Mouse (Mus musculus): Measurements from ENCODE around the gene Dio2. TPM values are rescaled to one million over a fixed set of nuclear protein-coding genes. Genes with fewer than 3 reads are reported as not detected.

The Dio2 gene
- 0.57 and 0.63 TPM in 2 replicates for polyA plus RNA-seq (2016; fragmentation: Nextera tagmentation; extraction: Ambion mirVana)

GRCm38 (mm10) chr12:90738388-90739223 lies at the start of gene Dio2:
Gene Dio2 (minus strand): TSS chr12:90738438.
- WGBS, result 26% methylated on average over 10 of the region's 10 CpGs
- Histone ChIP-seq H3K36me3 (no peaks in the 10 kb centered on the region), H3K27ac (no peak within 1 kb of the TSS), H3K4me1 (replicated peaks) (no peaks in the 10 kb centered on the region; the same call in 1 of the 2 replicates), H3K9me3 (no peaks in the 10 kb centered on the region), H3K4me3 (0 out of 2 replicates have a peak within 1 kb of the TSS, but pooled peaks have one; percentile 7), H3K27me3 (ENCODE audit: insufficient read depth, poor library complexity, severe bottlenecking) (no peaks in the 10 kb centered on the region)
- no peak for DNase-seq (ENCODE audit: low spot score)

- Histone ChIP-seq H3K27me3 (ENCODE audit: insufficient read depth, poor library complexity, severe bottlenecking) (no peaks in the 10 kb centered on the region), H3K27ac (no peak overlapping the region), H3K4me3 (no peak overlapping the region), H3K36me3 (no peaks in the 10 kb centered on the region), H3K4me1 (replicated peaks) (no peaks in the 10 kb centered on the region), H3K9me3 (no peaks in the 10 kb centered on the region)
- WGBS, result 94% methylated on average over 4 of the region's 4 CpGs
- DNase-seq (ENCODE audit: low spot score), result no peak
Measured at GRCm38 (mm10) chr12:90781438-90781837, 43.2 kb upstream of the Dio2 start.

- no peak for DNase-seq (ENCODE audit: low spot score)
- no peak overlapping the region for H3K27ac ChIP-seq
- no peaks in the 10 kb centered on the region for H3K27me3 ChIP-seq (ENCODE audit: insufficient read depth, poor library complexity, severe bottlenecking)
- no peaks in the 10 kb centered on the region for H3K9me3 ChIP-seq
- no peak overlapping the region for H3K4me3 ChIP-seq
- no peaks in the 10 kb centered on the region for H3K36me3 ChIP-seq
- no peaks in the 10 kb centered on the region for H3K4me1 ChIP-seq (replicated peaks)
Measured at GRCm38 (mm10) chr12:90744752-90745151, 6.5 kb upstream of the Dio2 start.

GRCm38 (mm10) chr12:90743633-90744032 lies 5.4 kb upstream of the Dio2 start:
- Histone ChIP-seq H3K4me1 (replicated peaks) (no peaks in the 10 kb centered on the region; the same call in 1 of the 2 replicates), H3K27ac (no peak overlapping the region), H3K9me3 (no peaks in the 10 kb centered on the region), H3K4me3 (no peak overlapping the region), H3K36me3 (no peaks in the 10 kb centered on the region), H3K27me3 (ENCODE audit: insufficient read depth, poor library complexity, severe bottlenecking) (no peaks in the 10 kb centered on the region)
- 64% methylated on average over 3 of the region's 3 CpGs for WGBS
- no peak for DNase-seq (ENCODE audit: low spot score)

GRCm38 (mm10) chr12:90740468-90740867 lies 2.2 kb upstream of the Dio2 start:
- peak; percentile 51 for DNase-seq (ENCODE audit: low spot score)
- H3K4me1 ChIP-seq (replicated peaks), result no peaks in the 10 kb centered on the region; the same call in 1 of the 2 replicates

GRCm38 (mm10) chr12:90737932-90738331 lies 306 bp downstream of the Dio2 start:
- Histone ChIP-seq H3K27me3 (ENCODE audit: insufficient read depth, poor library complexity, severe bottlenecking) (no peaks in the 10 kb centered on the region), H3K27ac (no peak overlapping the region), H3K4me1 (replicated peaks) (no peaks in the 10 kb centered on the region; the same call in 1 of the 2 replicates), H3K9me3 (no peaks in the 10 kb centered on the region), H3K36me3 (no peaks in the 10 kb centered on the region), H3K4me3 (no peak overlapping the region)
- 86% methylated on average over 13 of the region's 13 CpGs for WGBS
- no peak for DNase-seq (ENCODE audit: low spot score)

More at GRCm38 (mm10) chr12:90740468-90740867, 2.2 kb upstream of the Dio2 start:
- no peaks in the 10 kb centered on the region for H3K9me3 ChIP-seq
- H3K36me3 ChIP-seq, result no peaks in the 10 kb centered on the region
- 41% methylated on average over 2 of the region's 2 CpGs for WGBS
- H3K27me3 ChIP-seq (ENCODE audit: insufficient read depth, poor library complexity, severe bottlenecking), result no peaks in the 10 kb centered on the region
- H3K27ac ChIP-seq, result no peak overlapping the region
- no peak overlapping the region for H3K4me3 ChIP-seq

- no peak for DNase-seq (ENCODE audit: low spot score)
- Histone ChIP-seq H3K4me1 (replicated peaks) (no peaks in the 10 kb centered on the region; the same call in 1 of the 2 replicates), H3K9me3 (no peaks in the 10 kb centered on the region), H3K4me3 (no peak overlapping the region), H3K36me3 (no peaks in the 10 kb centered on the region), H3K27ac (no peak overlapping the region), H3K27me3 (ENCODE audit: insufficient read depth, poor library complexity, severe bottlenecking) (no peaks in the 10 kb centered on the region)
- 86% methylated on average over 6 of the region's 6 CpGs for WGBS
Measured at GRCm38 (mm10) chr12:90735447-90735846, 2.8 kb downstream of the Dio2 start.

- Histone ChIP-seq H3K27ac (no peak overlapping the region), H3K27me3 (ENCODE audit: insufficient read depth, poor library complexity, severe bottlenecking) (no peaks in the 10 kb centered on the region), H3K4me3 (no peak overlapping the region), H3K4me1 (replicated peaks) (no peaks in the 10 kb centered on the region; the same call in 1 of the 2 replicates), H3K9me3 (no peaks in the 10 kb centered on the region), H3K36me3 (no peaks in the 10 kb centered on the region)
- DNase-seq (ENCODE audit: low spot score), result no peak
- WGBS, result 86% methylated on average over 5 of the region's 5 CpGs
Measured at GRCm38 (mm10) chr12:90734503-90734902, 3.7 kb downstream of the Dio2 start.

GRCm38 (mm10) chr12:90733721-90734120 lies 4.5 kb downstream of the Dio2 start:
- Histone ChIP-seq H3K9me3 (no peaks in the 10 kb centered on the region), H3K27me3 (ENCODE audit: insufficient read depth, poor library complexity, severe bottlenecking) (no peaks in the 10 kb centered on the region), H3K27ac (no peak overlapping the region), H3K4me1 (replicated peaks) (no peaks in the 10 kb centered on the region; the same call in 1 of the 2 replicates), H3K4me3 (no peak overlapping the region), H3K36me3 (no peaks in the 10 kb centered on the region)
- DNase-seq (ENCODE audit: low spot score), result no peak
- 91% methylated on average over 6 of the region's 6 CpGs for WGBS

- peak; percentile 54 for DNase-seq (ENCODE audit: low spot score)
- Histone ChIP-seq H3K27ac (no peak overlapping the region), H3K4me1 (replicated peaks) (no peaks in the 10 kb centered on the region), H3K27me3 (ENCODE audit: insufficient read depth, poor library complexity, severe bottlenecking) (no peaks in the 10 kb centered on the region), H3K9me3 (no peaks in the 10 kb centered on the region), H3K36me3 (no peaks in the 10 kb centered on the region), H3K4me3 (no peak overlapping the region)
- 53% methylated on average over 10 of the region's 10 CpGs for WGBS
Measured at GRCm38 (mm10) chr12:90729648-90730047, 8.6 kb downstream of the Dio2 start.

- no peaks in the 10 kb centered on the region for H3K27me3 ChIP-seq (ENCODE audit: insufficient read depth, poor library complexity, severe bottlenecking)
- DNase-seq (ENCODE audit: low spot score), result no peak
- no peaks in the 10 kb centered on the region for H3K4me1 ChIP-seq (replicated peaks)
- no peak overlapping the region for H3K4me3 ChIP-seq
- 89% methylated on average over 8 of the region's 8 CpGs for WGBS
- no peak overlapping the region for H3K27ac ChIP-seq
- H3K36me3 ChIP-seq, result no peaks in the 10 kb centered on the region
- H3K9me3 ChIP-seq, result no peaks in the 10 kb centered on the region
Measured at GRCm38 (mm10) chr12:90725107-90725506, 13.1 kb downstream of the Dio2 start.

- Histone ChIP-seq H3K9me3 (no peaks in the 10 kb centered on the region), H3K27me3 (ENCODE audit: insufficient read depth, poor library complexity, severe bottlenecking) (no peaks in the 10 kb centered on the region), H3K36me3 (no peaks in the 10 kb centered on the region), H3K4me1 (replicated peaks) (no peaks in the 10 kb centered on the region), H3K27ac (no peak overlapping the region), H3K4me3 (no peak overlapping the region)
- 89% methylated on average over 11 of the region's 11 CpGs for WGBS
- DNase-seq (ENCODE audit: low spot score), result no peak
Measured at GRCm38 (mm10) chr12:90724644-90725043, 13.6 kb downstream of the Dio2 start.

GRCm38 (mm10) chr12:90694135-90694534 lies 44.1 kb downstream of the Dio2 start:
- DNase-seq (ENCODE audit: low spot score), result no peak
- H3K27ac ChIP-seq, result no peak overlapping the region
- no peaks in the 10 kb centered on the region for H3K9me3 ChIP-seq
- 89% methylated on average over 2 of the region's 2 CpGs for WGBS
- H3K36me3 ChIP-seq, result no peaks in the 10 kb centered on the region
- H3K4me3 ChIP-seq, result no peak overlapping the region
- no peaks in the 10 kb centered on the region for H3K27me3 ChIP-seq (ENCODE audit: insufficient read depth, poor library complexity, severe bottlenecking)
- H3K4me1 ChIP-seq (replicated peaks), result no peaks in the 10 kb centered on the region
